Mouse (Mus musculus): ENCODE data around the gene Adamts2.

DNA sequence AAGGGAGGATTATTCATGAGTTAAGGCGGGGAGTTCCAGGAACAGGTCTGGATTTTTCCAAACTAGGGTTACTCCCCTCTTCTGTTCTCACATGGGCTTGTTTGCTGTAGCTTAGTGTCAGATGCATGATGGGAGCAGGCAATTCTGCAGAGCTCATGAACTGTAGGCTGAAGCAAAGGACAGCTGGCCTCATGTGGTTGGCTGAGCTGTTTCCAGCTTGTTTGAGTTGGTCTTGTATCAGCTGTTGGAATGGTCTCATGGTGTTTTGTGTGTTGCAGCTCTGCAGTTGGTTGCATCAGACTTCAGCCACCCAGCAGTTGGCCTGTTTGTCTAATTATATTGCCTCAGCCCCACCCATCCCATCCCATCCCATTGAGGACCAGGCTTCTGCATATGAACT is 105.4 kb downstream of the Adamts2 start:
- TF ChIP-seq CTCF (IDR thresholded peaks at IDR 0.05; ENCODE audit: low read depth, low read length) (no peak), POLR2A (IDR thresholded peaks at IDR 0.05; ENCODE audit: extremely low read depth, insufficient read depth, low read length) (no peak)
